Mouse (Mus musculus) hindbrain, postnatal 0 days (tissue): ENCODE measurements at regions not wholly inside any gene's neighbourhood (a gene's known extent, or its start where the extent isn't known, plus 50 kb on each side); places are given as distances from the start of the nearest gene placed in this dataset.

Experiments used
- ATAC-seq: fragments of 200-750 bp; cut with Nextera tagmentation; 2 replicates; pipeline ENCODE4 v1.8.0; 2017; ENCODE audit warnings: mild to moderate bottlenecking, moderate TSS enrichment, moderate library complexity
- DNase-seq: peaks from one replicate; pipeline ENCODE4 v3.0.0-alpha.2; 2015; ENCODE audit warnings: low spot score
- H3K27ac ChIP-seq: fragments of 300-500 bp; sonication (generic); 2 replicates; pipeline ENCODE4 v1.5.1; 2014; ENCODE audit warnings: mild to moderate bottlenecking
- H3K27me3 ChIP-seq: fragments of 300-500 bp; sonication (generic); 2 replicates; pipeline ENCODE4 v1.6.1; 2014; ENCODE audit warnings: low read length, mixed read lengths; ENCODE audit not compliant: insufficient read depth
- H3K36me3 ChIP-seq: fragments of 300-500 bp; sonication (generic); 2 replicates; pipeline ENCODE4 v1.6.1; 2014; ENCODE audit warnings: low read length, mixed read lengths; ENCODE audit not compliant: insufficient read depth
- H3K4me1 ChIP-seq: fragments of 300-500 bp; sonication (generic); 2 replicates; pipeline ENCODE4 v1.6.1; 2014; ENCODE audit warnings: antibody characterized with exemption, low read length, mixed read lengths; ENCODE audit not compliant: insufficient read depth
- H3K4me2 ChIP-seq: fragments of 300-500 bp; sonication (generic); 2 replicates; pipeline ENCODE4 v1.6.1; 2014; ENCODE audit warnings: low read depth, mild to moderate bottlenecking, low read length, moderate library complexity, mixed read lengths
- H3K4me3 ChIP-seq: fragments of 300-500 bp; sonication (generic); 2 replicates; pipeline ENCODE4 v1.5.1; 2014; ENCODE audit warnings: low read length
- H3K9ac ChIP-seq: fragments of 300-500 bp; sonication (generic); replicated peaks from 2 replicates; pipeline ENCODE4 v1.6.1; 2014; ENCODE audit warnings: mild to moderate bottlenecking, low read length, moderate library complexity, mixed read lengths
- H3K9me3 ChIP-seq: fragments of 300-500 bp; sonication (generic); 2 replicates; pipeline ENCODE4 v1.6.1; 2016; ENCODE audit warnings: low read length, mixed read lengths
- CTCF ChIP-seq: IDR thresholded peaks from 2 replicates; pipeline ENCODE4 v1.5.1; 2016; ENCODE audit warnings: antibody characterized with exemption, control low read depth, low read depth
- WGBS: fragments of 180-500 bp; shearing (Covaris S2); extraction: QIAGEN DNeasy Blood & Tissue Kit; methylation state at CpG from one replicate; pipeline ENCODE4 v1.1.7; 2014; 5-methylcytosine and 5-hydroxymethylcytosine counted together

DNA sequence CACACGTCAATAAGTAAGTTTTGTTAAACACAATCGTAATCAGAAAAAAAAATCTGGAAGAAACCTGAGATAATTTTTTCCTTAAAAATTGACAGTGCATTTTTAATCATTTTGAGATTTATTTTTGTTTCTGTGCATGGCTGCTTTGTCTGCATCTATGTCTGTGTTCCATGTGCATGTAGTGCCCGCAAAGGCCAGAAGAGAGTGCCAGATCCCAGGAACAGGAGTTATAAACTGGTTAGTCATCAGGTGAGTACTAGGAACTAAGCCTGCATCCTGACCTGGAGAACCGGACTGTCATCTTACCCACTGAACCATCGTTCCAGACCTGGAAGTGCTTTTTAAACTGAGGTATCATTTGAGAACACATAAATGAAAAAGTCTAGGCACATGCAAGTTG lies 514.9 kb downstream of the Nyap2 start:
- DNase-seq (no peak), ATAC-seq (no peak)
- Histone ChIP-seq H3K4me1 (0 out of 2 replicates have a peak, but pooled peaks cover 9% of the 10 kb centered on the region), H3K4me3 (no peak overlapping the region), H3K36me3 (no peaks in the 10 kb centered on the region), H3K4me2 (no peak overlapping the region), H3K9ac (no peak overlapping the region), H3K27me3 (no peaks in the 10 kb centered on the region), H3K27ac (no peak overlapping the region), H3K9me3 (no peaks in the 10 kb centered on the region)
- WGBS: 94% methylated on average over 5 of the region's 5 CpGs
- TF ChIP-seq CTCF: peak; percentile 52

DNA sequence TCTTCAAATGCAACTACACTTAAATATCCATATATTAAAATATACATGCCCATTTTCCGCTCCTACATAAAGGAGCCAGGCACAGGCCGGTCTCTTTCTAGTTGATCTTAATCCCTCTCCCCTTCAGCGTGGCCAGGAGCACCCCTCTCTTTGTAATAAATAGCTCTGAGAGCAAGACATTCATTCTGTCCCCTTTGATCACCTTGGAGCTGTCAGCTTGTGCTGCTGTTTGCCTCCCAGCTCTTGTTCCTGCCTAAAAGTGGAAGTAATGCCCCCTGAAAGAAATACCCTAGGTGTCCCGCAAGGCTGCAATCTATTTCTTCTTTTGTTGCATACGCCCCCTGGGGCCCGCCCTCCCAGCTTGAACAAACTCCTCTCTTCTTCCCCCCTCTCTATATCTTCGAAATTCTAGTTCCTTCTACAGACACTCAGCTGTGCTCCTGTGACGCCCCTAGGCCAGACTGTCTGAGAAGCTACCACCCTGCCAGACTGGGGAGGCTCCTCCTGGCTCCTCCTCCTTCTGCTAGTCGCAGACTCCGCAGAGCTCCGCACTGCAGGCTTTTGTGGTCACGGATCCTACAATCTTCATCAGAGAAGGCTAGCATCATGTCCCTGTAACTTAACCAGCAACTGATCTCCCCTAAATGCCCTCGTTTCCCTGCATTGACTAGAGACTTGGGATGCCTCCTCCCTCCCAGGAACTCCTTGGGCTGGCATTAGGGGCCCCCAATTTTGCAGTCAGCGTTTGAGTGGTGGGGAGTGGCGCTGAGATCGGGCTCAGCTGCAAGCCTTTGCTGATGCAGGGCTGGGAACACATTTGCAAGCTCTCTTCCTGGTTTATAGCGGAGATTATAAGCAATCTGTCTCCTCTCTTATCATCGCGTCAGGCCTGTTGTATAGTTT lies 516.8 kb downstream of the Nyap2 start:
- no peaks in the 10 kb centered on the region for H3K27me3 ChIP-seq
- H3K9me3 ChIP-seq: no peaks in the 10 kb centered on the region
- peak overlapping the region; percentile 69 for H3K4me2 ChIP-seq
- TF ChIP-seq CTCF: peak; percentile 19; the same call in 1 of the 2 replicates
- H3K4me3 ChIP-seq: peak overlapping the region; percentile 41
- WGBS: 4% methylated on average over 19 of the region's 19 CpGs
- peak overlapping the region; percentile 90 for H3K27ac ChIP-seq
- peak overlapping the region; percentile 48 for H3K9ac ChIP-seq
- peak; percentile 99 for ATAC-seq
- no peaks in the 10 kb centered on the region for H3K36me3 ChIP-seq
- 0 out of 2 replicates have a peak, but pooled peaks cover 9% of the 10 kb centered on the region for H3K4me1 ChIP-seq
- peak; percentile 87 for DNase-seq

DNA sequence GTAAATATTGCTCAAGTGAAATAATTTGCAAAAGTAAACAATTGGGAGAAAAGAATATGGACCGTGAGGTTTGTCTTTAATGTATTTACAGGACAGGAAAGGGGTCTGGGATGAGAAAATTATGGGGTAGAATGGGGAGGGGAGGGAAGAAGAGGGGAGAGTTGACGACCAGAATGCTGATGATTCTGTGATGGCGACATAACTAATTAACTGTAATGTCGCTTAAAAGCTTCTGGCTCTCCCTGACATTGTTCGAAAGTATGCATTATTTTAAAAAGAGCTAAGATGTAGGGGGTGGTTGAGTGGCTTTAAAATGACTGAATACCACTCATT lies 517.4 kb downstream of the Nyap2 start:
- DNase-seq (peak; percentile 54), ATAC-seq (peak; percentile 32; the same call in 1 of the 2 replicates)
- peak overlapping the region; percentile 41 for H3K4me3 ChIP-seq
- 0 out of 2 replicates have a peak, but pooled peaks cover 9% of the 10 kb centered on the region for H3K4me1 ChIP-seq
- no peaks in the 10 kb centered on the region for H3K36me3 ChIP-seq
- H3K9ac ChIP-seq: peak overlapping the region; percentile 48
- 2% methylated on average over 5 of the region's 5 CpGs for WGBS
- H3K4me2 ChIP-seq: peak overlapping the region; percentile 69
- TF ChIP-seq CTCF: no peak
- no peaks in the 10 kb centered on the region for H3K9me3 ChIP-seq
- no peaks in the 10 kb centered on the region for H3K27me3 ChIP-seq
- H3K27ac ChIP-seq: peak overlapping the region; percentile 90

DNA sequence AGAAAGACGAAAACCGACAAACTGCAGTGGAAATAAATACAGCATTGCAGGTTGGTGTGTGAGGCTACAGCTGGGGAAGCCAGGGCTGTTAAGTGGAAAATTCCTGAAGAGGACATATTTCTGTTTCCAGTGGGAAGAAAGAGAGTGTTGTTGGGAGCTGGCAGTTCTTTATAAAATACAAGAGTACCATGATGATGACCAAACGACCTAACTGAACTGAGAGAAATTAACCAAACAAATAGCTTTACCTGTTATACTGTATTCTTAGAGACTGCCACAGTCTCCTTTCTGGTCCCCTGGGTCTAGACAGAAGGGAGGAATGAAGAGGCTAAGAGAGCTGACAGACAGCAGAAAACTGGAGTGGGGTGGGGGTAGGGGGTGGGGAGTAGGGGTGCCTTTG lies 517.9 kb downstream of the Nyap2 start:
- ATAC-seq (no peak), DNase-seq (no peak)
- TF ChIP-seq CTCF: no peak
- Histone ChIP-seq H3K4me2 (peak overlapping the region; percentile 69), H3K4me1 (0 out of 2 replicates have a peak, but pooled peaks cover 9% of the 10 kb centered on the region), H3K27ac (peak overlapping the region; percentile 90; the same call in 1 of the 2 replicates), H3K9me3 (no peaks in the 10 kb centered on the region), H3K4me3 (peak overlapping the region; percentile 41; the same call in 1 of the 2 replicates), H3K36me3 (no peaks in the 10 kb centered on the region), H3K9ac (no peak overlapping the region; the same call in 1 of the 2 replicates), H3K27me3 (no peaks in the 10 kb centered on the region)
- WGBS: 7% methylated on average over 3 of the region's 3 CpGs

DNA sequence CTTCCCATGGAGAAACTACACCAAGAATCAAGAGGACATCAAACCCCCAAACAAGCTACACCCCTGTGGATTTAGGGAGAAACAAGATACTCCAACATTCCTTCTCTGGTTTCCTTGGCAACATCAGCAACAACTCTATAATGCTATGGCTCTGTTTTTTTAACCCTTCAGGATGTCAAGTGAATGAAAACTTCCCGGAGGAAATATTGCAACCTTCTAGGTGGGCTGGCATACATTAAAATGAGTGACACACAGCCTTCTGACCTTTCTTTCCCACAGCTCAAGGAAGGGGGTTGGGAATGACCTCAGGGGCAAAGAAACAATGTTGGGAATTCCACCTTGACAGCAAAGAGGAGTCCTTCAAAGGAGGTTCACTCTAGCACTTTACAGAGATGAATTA lies 532.0 kb downstream of the Nyap2 start:
- no peaks in the 10 kb centered on the region for H3K36me3 ChIP-seq
- WGBS: 2% methylated on average over 1 of the region's 1 CpGs
- H3K27ac ChIP-seq: no peak overlapping the region
- H3K4me1 ChIP-seq: no peaks in the 10 kb centered on the region
- no peak for ATAC-seq
- H3K4me2 ChIP-seq: no peak overlapping the region
- H3K9ac ChIP-seq: no peak overlapping the region
- H3K27me3 ChIP-seq: no peaks in the 10 kb centered on the region
- H3K9me3 ChIP-seq: no peaks in the 10 kb centered on the region
- no peak overlapping the region for H3K4me3 ChIP-seq
- DNase-seq: no peak
- no peak for TF ChIP-seq CTCF

DNA sequence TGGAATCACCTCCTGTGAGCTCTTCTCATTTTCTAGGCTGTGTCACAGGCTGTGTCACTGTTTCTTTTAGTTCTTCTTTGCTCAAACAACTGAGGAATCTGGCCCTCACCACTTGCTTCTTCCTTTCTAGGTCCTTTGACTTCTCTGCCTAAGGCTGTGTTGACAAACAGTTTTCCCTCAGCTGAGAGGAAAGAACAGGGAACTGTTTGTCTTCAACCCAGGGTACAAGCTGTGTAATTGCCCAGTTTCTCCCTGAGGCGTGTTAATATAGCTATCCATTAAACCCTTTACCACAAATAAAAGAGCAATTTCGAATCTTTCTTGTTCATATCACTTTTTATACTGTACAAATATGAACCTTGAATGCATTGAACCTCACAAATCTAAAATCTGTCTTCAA lies 542.1 kb downstream of the Nyap2 start:
- H3K36me3 ChIP-seq: no peaks in the 10 kb centered on the region
- H3K9ac ChIP-seq: no peak overlapping the region
- TF ChIP-seq CTCF: no peak
- 73% methylated on average over 2 of the region's 2 CpGs for WGBS
- no peak overlapping the region for H3K4me2 ChIP-seq
- ATAC-seq (no peak), DNase-seq (no peak)
- no peak overlapping the region for H3K27ac ChIP-seq
- H3K4me1 ChIP-seq: no peaks in the 10 kb centered on the region
- H3K4me3 ChIP-seq: no peak overlapping the region
- H3K27me3 ChIP-seq: no peaks in the 10 kb centered on the region
- H3K9me3 ChIP-seq: no peaks in the 10 kb centered on the region

DNA sequence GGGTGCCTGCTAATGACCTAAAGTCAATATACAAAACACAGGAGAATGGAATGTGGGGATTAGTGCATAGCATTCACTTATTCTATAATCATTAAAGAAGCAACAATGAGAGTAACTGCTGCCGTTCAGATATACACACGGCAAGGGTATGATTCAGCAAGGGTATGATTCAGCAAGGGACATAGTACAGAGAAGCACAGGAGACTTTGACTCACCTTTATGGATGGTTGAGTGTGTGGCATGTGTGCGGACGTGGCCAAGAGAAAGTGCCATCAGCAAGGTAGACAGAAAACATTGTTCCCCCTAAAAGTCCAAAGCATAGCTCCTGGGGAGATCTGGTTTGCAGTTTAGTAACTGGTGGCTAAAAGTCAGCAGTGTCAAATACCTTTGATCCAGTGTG lies 547.4 kb downstream of the Nyap2 start:
- Histone ChIP-seq H3K9ac (no peak overlapping the region), H3K4me2 (no peak overlapping the region), H3K4me1 (no peaks in the 10 kb centered on the region), H3K36me3 (no peaks in the 10 kb centered on the region), H3K4me3 (no peak overlapping the region), H3K27me3 (no peaks in the 10 kb centered on the region), H3K9me3 (no peaks in the 10 kb centered on the region), H3K27ac (no peak overlapping the region)
- TF ChIP-seq CTCF: no peak
- 78% methylated on average over 4 of the region's 4 CpGs for WGBS
- ATAC-seq: no peak
- DNase-seq: no peak
